Mouse (Mus musculus) midbrain, embryonic 15.5 days (tissue): ENCODE measurements around the gene Bank1. TPM values are rescaled to one million over a fixed set of nuclear protein-coding genes. Genes with fewer than 3 reads are reported as not detected.
A peak's percentile ranks its signal among the peaks of the same experiment; 100 is the strongest.

Source experiments
- ATAC-seq: fragments of 200-750 bp; cut with Nextera tagmentation; replicated peaks from 2 replicates; pipeline ENCODE4 v1.8.0; 2017; ENCODE audit warnings: moderate TSS enrichment
- H3K27ac ChIP-seq: fragments of 300-500 bp; sonication (generic); 2 replicates; pipeline ENCODE4 v1.5.1; 2015; ENCODE audit warnings: mild to moderate bottlenecking, inconsistent platforms
- H3K27me3 ChIP-seq: fragments of 300-500 bp; sonication (generic); replicated peaks from 2 replicates; pipeline ENCODE4 v1.6.1; 2015; ENCODE audit warnings: inconsistent platforms
- H3K36me3 ChIP-seq: fragments of 300-500 bp; sonication (generic); replicated peaks from 2 replicates; pipeline ENCODE4 v1.6.1; 2015; ENCODE audit warnings: inconsistent platforms
- H3K4me1 ChIP-seq: fragments of 300-500 bp; sonication (generic); 2 replicates; pipeline ENCODE4 v1.6.1; 2015; ENCODE audit warnings: inconsistent platforms
- H3K4me2 ChIP-seq: fragments of 300-500 bp; sonication (generic); 2 replicates; pipeline ENCODE4 v1.6.1; 2015; ENCODE audit warnings: inconsistent platforms, mild to moderate bottlenecking, moderate library complexity
- H3K4me3 ChIP-seq: fragments of 300-500 bp; sonication (generic); 2 replicates; pipeline ENCODE4 v1.5.1; 2015; ENCODE audit warnings: mild to moderate bottlenecking, inconsistent platforms
- H3K9ac ChIP-seq: fragments of 300-500 bp; sonication (generic); 2 replicates; pipeline ENCODE4 v1.6.1; 2015; ENCODE audit warnings: mild to moderate bottlenecking, inconsistent platforms
- H3K9me3 ChIP-seq: fragments of 300-500 bp; sonication (generic); 2 replicates; pipeline ENCODE4 v1.6.1; 2016; ENCODE audit warnings: inconsistent platforms
- WGBS: fragments of 180-500 bp; shearing (Covaris S2); methylation state at CpG from one replicate; pipeline ENCODE4 v1.1.7; 2015; ENCODE audit warnings: mixed read lengths; 5-methylcytosine and 5-hydroxymethylcytosine counted together
- polyA plus RNA-seq: library from polyadenylated mRNA; unstranded; fragments of >200 nt; fragmentation: Nextera tagmentation; extraction: Ambion mirVana; gene quantifications from 2 replicates; pipeline ENCODE4 v1.2.1, GENCODE M21; 2015

The Bank1 gene
- polyA plus RNA-seq, 1 experiment from 2014 or later: 0.41 TPM

GRCm38 (mm10) chr3:136247331-136247730, 78.5 kb downstream of the Bank1 start:
- Histone ChIP-seq H3K27me3 (no peaks in the 10 kb centered on the region), H3K36me3 (no peaks in the 10 kb centered on the region), H3K4me3 (no peak overlapping the region), H3K4me2 (no peak overlapping the region), H3K9ac (no peak overlapping the region), H3K27ac (no peak overlapping the region), H3K9me3 (no peaks in the 10 kb centered on the region), H3K4me1 (no peaks in the 10 kb centered on the region)
- 80% methylated on average over 5 of the region's 5 CpGs for WGBS
- no peak for ATAC-seq

- H3K4me2 ChIP-seq: no peak overlapping the region
- no peaks in the 10 kb centered on the region for H3K9me3 ChIP-seq
- WGBS: 55% methylated on average over 2 of the region's 2 CpGs
- H3K9ac ChIP-seq: no peak overlapping the region
- H3K27ac ChIP-seq: no peak overlapping the region
- no peaks in the 10 kb centered on the region for H3K27me3 ChIP-seq
- H3K4me1 ChIP-seq: no peaks in the 10 kb centered on the region
- H3K36me3 ChIP-seq: no peaks in the 10 kb centered on the region
- ATAC-seq: no peak
- H3K4me3 ChIP-seq: no peak overlapping the region
Measured at GRCm38 (mm10) chr3:136244931-136245330, 80.9 kb downstream of the Bank1 start.

GRCm38 (mm10) chr3:136238790-136239189, 87.1 kb downstream of the Bank1 start:
- WGBS: 88% methylated on average over 3 of the region's 3 CpGs
- H3K27me3 ChIP-seq: no peaks in the 10 kb centered on the region
- no peak overlapping the region for H3K27ac ChIP-seq
- H3K4me1 ChIP-seq: no peaks in the 10 kb centered on the region
- H3K9me3 ChIP-seq: no peaks in the 10 kb centered on the region
- ATAC-seq: no peak
- H3K36me3 ChIP-seq: no peaks in the 10 kb centered on the region
- no peak overlapping the region for H3K4me2 ChIP-seq
- H3K9ac ChIP-seq: no peak overlapping the region
- no peak overlapping the region for H3K4me3 ChIP-seq

- no peak overlapping the region for H3K4me2 ChIP-seq
- no peaks in the 10 kb centered on the region for H3K27me3 ChIP-seq
- 83% methylated on average over 2 of the region's 2 CpGs for WGBS
- H3K4me3 ChIP-seq: no peak overlapping the region
- H3K9ac ChIP-seq: no peak overlapping the region
- no peak overlapping the region for H3K27ac ChIP-seq
- no peak for ATAC-seq
- H3K36me3 ChIP-seq: no peaks in the 10 kb centered on the region
- no peaks in the 10 kb centered on the region for H3K9me3 ChIP-seq
- H3K4me1 ChIP-seq: no peaks in the 10 kb centered on the region
Measured at GRCm38 (mm10) chr3:136233507-136233906, 92.4 kb downstream of the Bank1 start.

- H3K9ac ChIP-seq: no peak overlapping the region
- no peaks in the 10 kb centered on the region for H3K4me1 ChIP-seq
- no peak overlapping the region for H3K4me2 ChIP-seq
- H3K27me3 ChIP-seq: no peaks in the 10 kb centered on the region
- no peaks in the 10 kb centered on the region for H3K36me3 ChIP-seq
- no peaks in the 10 kb centered on the region for H3K9me3 ChIP-seq
- H3K4me3 ChIP-seq: no peak overlapping the region
- ATAC-seq: no peak
- 98% methylated on average over 3 of the region's 3 CpGs for WGBS
- H3K27ac ChIP-seq: no peak overlapping the region
Measured at GRCm38 (mm10) chr3:136230602-136231151, 95.2 kb downstream of the Bank1 start.

GRCm38 (mm10) chr3:136189661-136190228, 136.1 kb downstream of the Bank1 start:
- no peak overlapping the region for H3K27ac ChIP-seq
- no peaks in the 10 kb centered on the region for H3K36me3 ChIP-seq
- H3K27me3 ChIP-seq: no peaks in the 10 kb centered on the region
- 71% methylated on average over 1 of the region's 1 CpGs for WGBS
- no peaks in the 10 kb centered on the region for H3K4me1 ChIP-seq
- ATAC-seq: peak; percentile 75; the same call in 1 of the 2 replicates
- H3K9me3 ChIP-seq: no peaks in the 10 kb centered on the region
- no peak overlapping the region for H3K4me2 ChIP-seq
- H3K4me3 ChIP-seq: no peak overlapping the region
- H3K9ac ChIP-seq: no peak overlapping the region

- WGBS: 60% methylated on average over 3 of the region's 3 CpGs
- peak; percentile 74; the same call in 1 of the 2 replicates for ATAC-seq
Measured at GRCm38 (mm10) chr3:136186548-136187113, 139.2 kb downstream of the Bank1 start.

GRCm38 (mm10) chr3:136171631-136172030, 154.2 kb downstream of the Bank1 start:
- ATAC-seq: no peak
- no peaks in the 10 kb centered on the region for H3K27me3 ChIP-seq

More at GRCm38 (mm10) chr3:136186548-136187113, 139.2 kb downstream of the Bank1 start:
- no peaks in the 10 kb centered on the region for H3K4me1 ChIP-seq
- no peak overlapping the region for H3K4me2 ChIP-seq
- H3K27me3 ChIP-seq: no peaks in the 10 kb centered on the region
- H3K36me3 ChIP-seq: no peaks in the 10 kb centered on the region
- no peak overlapping the region for H3K27ac ChIP-seq
- no peak overlapping the region for H3K9ac ChIP-seq
- no peaks in the 10 kb centered on the region for H3K9me3 ChIP-seq
- no peak overlapping the region for H3K4me3 ChIP-seq

GRCm38 (mm10) chr3:136168071-136168470, 157.8 kb downstream of the Bank1 start:
- no peaks in the 10 kb centered on the region for H3K4me1 ChIP-seq
- no peaks in the 10 kb centered on the region for H3K9me3 ChIP-seq
- no peak overlapping the region for H3K9ac ChIP-seq
- no peak overlapping the region for H3K4me3 ChIP-seq
- no peak overlapping the region for H3K27ac ChIP-seq
- 29% methylated on average over 4 of the region's 4 CpGs for WGBS
- H3K27me3 ChIP-seq: no peaks in the 10 kb centered on the region
- H3K36me3 ChIP-seq: no peaks in the 10 kb centered on the region
- H3K4me2 ChIP-seq: no peak overlapping the region
- no peak; the same call in 1 of the 2 replicates for ATAC-seq

More at GRCm38 (mm10) chr3:136171631-136172030, 154.2 kb downstream of the Bank1 start:
- Histone ChIP-seq H3K36me3 (no peaks in the 10 kb centered on the region), H3K4me1 (no peaks in the 10 kb centered on the region), H3K4me2 (no peak overlapping the region), H3K9ac (no peak overlapping the region), H3K9me3 (no peaks in the 10 kb centered on the region), H3K27ac (no peak overlapping the region), H3K4me3 (no peak overlapping the region)

GRCm38 (mm10) chr3:136166671-136167070, 159.2 kb downstream of the Bank1 start:
- ATAC-seq: no peak
- 93% methylated on average over 4 of the region's 4 CpGs for WGBS

GRCm38 (mm10) chr3:136166033-136166361, 159.9 kb downstream of the Bank1 start:
- ATAC-seq: no peak
- Histone ChIP-seq H3K36me3 (no peaks in the 10 kb centered on the region), H3K4me1 (no peaks in the 10 kb centered on the region), H3K27ac (no peak overlapping the region), H3K9me3 (no peaks in the 10 kb centered on the region), H3K27me3 (no peaks in the 10 kb centered on the region), H3K4me3 (no peak overlapping the region), H3K9ac (no peak overlapping the region), H3K4me2 (no peak overlapping the region)
- 89% methylated on average over 2 of the region's 2 CpGs for WGBS

More at GRCm38 (mm10) chr3:136166671-136167070, 159.2 kb downstream of the Bank1 start:
- H3K27ac ChIP-seq: no peak overlapping the region
- no peaks in the 10 kb centered on the region for H3K36me3 ChIP-seq
- no peak overlapping the region for H3K4me3 ChIP-seq
- H3K4me2 ChIP-seq: no peak overlapping the region
- no peaks in the 10 kb centered on the region for H3K9me3 ChIP-seq
- H3K4me1 ChIP-seq: no peaks in the 10 kb centered on the region
- H3K9ac ChIP-seq: no peak overlapping the region
- H3K27me3 ChIP-seq: no peaks in the 10 kb centered on the region

- H3K27ac ChIP-seq: no peak overlapping the region
- H3K36me3 ChIP-seq: no peaks in the 10 kb centered on the region
- H3K4me3 ChIP-seq: no peak overlapping the region
- H3K9ac ChIP-seq: no peak overlapping the region
- H3K9me3 ChIP-seq: no peaks in the 10 kb centered on the region
- H3K27me3 ChIP-seq: no peaks in the 10 kb centered on the region
- WGBS: 83% methylated on average over 7 of the region's 7 CpGs
- H3K4me1 ChIP-seq: no peaks in the 10 kb centered on the region
- no peak for ATAC-seq
- H3K4me2 ChIP-seq: no peak overlapping the region
Measured at GRCm38 (mm10) chr3:136165167-136166032, 160.5 kb downstream of the Bank1 start.
